Mouse (Mus musculus) cerebellum, postnatal 36 days (tissue): Measurements from ENCODE around the gene Tlk1.

ENCODE experiments used
- DNase-seq, 2 experiments: peaks; one replicate each; pipeline ENCODE4 v3.0.0; 2021 to 2022; ENCODE audit warnings: mixed read lengths in 2 of 2

Gene Tlk1

GRCm38 (mm10) chr2:70784447-70784846, 41.1 kb downstream of the Tlk1 start:
- DNase-seq = no peak

- DNase-seq = no peak
Measured at GRCm38 (mm10) chr2:70783504-70783903, 42.0 kb downstream of the Tlk1 start.

GRCm38 (mm10) chr2:70779634-70780033, 45.9 kb downstream of the Tlk1 start:
- DNase-seq = peak in 1 of 2 experiments; percentile 34

GRCm38 (mm10) chr2:70776744-70777143, 48.8 kb downstream of the Tlk1 start:
- no peak for DNase-seq

GRCm38 (mm10) chr2:70764734-70765133, 60.8 kb downstream of the Tlk1 start:
- no peak for DNase-seq

- no peak for DNase-seq
Measured at GRCm38 (mm10) chr2:70762741-70763140, 62.8 kb downstream of the Tlk1 start.

GRCm38 (mm10) chr2:70752149-70752548, 73.4 kb downstream of the Tlk1 start:
- DNase-seq = peak; percentile 21

- DNase-seq = no peak
Measured at GRCm38 (mm10) chr2:70751655-70752054, 73.9 kb downstream of the Tlk1 start.

GRCm38 (mm10) chr2:70742588-70742987, 82.9 kb downstream of the Tlk1 start:
- DNase-seq = no peak

- DNase-seq = no peak
Measured at GRCm38 (mm10) chr2:70741901-70742300, 83.6 kb downstream of the Tlk1 start.

GRCm38 (mm10) chr2:70736008-70736407, 89.5 kb downstream of the Tlk1 start:
- no peak for DNase-seq

- DNase-seq = no peak
Measured at GRCm38 (mm10) chr2:70735534-70735933, 90.0 kb downstream of the Tlk1 start.

GRCm38 (mm10) chr2:70727089-70727488, 98.4 kb downstream of the Tlk1 start:
- no peak for DNase-seq

GRCm38 (mm10) chr2:70723610-70724243, 101.8 kb downstream of the Tlk1 start:
- DNase-seq = no peak

- no peak for DNase-seq
Measured at GRCm38 (mm10) chr2:70710878-70711277, 114.7 kb downstream of the Tlk1 start.

- DNase-seq = no peak
Measured at GRCm38 (mm10) chr2:70710236-70710635, 115.3 kb downstream of the Tlk1 start.

- DNase-seq = no peak
Measured at GRCm38 (mm10) chr2:70708986-70709730, 116.4 kb downstream of the Tlk1 start.

- DNase-seq = no peak
Measured at GRCm38 (mm10) chr2:70702403-70702802, 123.1 kb downstream of the Tlk1 start.

GRCm38 (mm10) chr2:70701571-70701970, 124.0 kb downstream of the Tlk1 start:
- no peak for DNase-seq

GRCm38 (mm10) chr2:70700851-70701250, 124.7 kb downstream of the Tlk1 start:
- no peak for DNase-seq

GRCm38 (mm10) chr2:70695712-70696111, 129.8 kb downstream of the Tlk1 start:
- no peak for DNase-seq

- no peak for DNase-seq
Measured at GRCm38 (mm10) chr2:70690195-70690594, 135.3 kb downstream of the Tlk1 start.

- DNase-seq = no peak
Measured at GRCm38 (mm10) chr2:70688454-70689078, 137.0 kb downstream of the Tlk1 start.

- DNase-seq = no peak
Measured at GRCm38 (mm10) chr2:70682324-70682723, 143.2 kb downstream of the Tlk1 start.
